Mouse (Mus musculus) mesoderm, embryonic 11.5 days (tissue): Measurements from ENCODE around the gene Stac.
A peak's percentile ranks its signal among the peaks of the same experiment; 100 is the strongest.

Source experiments
- DNase-seq: peaks from one replicate; pipeline ENCODE4 v3.0.0-alpha.2; 2012; ENCODE audit warnings: low read depth, low spot score

Gene Stac

DNA sequence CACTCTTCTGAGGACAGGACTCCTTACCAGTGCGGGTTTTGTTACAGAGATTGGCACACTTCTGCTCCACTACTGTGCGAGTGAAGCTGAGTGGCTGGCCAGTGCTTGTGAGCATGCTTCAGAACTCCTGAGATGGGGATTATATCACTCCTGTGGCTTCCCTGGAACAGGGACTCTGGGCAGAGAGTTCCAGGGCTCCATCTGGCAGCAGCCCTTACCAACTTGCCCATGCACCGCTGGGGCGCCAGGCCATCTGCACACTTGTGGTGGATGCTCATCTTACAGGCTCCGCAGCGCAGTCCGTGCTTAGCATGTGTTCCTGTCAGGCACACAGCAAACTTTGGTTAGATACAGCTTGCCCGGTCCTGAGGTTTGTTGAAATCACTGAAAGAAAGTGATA is 83.5 kb downstream of the Stac start:
- DNase-seq: no peak

DNA sequence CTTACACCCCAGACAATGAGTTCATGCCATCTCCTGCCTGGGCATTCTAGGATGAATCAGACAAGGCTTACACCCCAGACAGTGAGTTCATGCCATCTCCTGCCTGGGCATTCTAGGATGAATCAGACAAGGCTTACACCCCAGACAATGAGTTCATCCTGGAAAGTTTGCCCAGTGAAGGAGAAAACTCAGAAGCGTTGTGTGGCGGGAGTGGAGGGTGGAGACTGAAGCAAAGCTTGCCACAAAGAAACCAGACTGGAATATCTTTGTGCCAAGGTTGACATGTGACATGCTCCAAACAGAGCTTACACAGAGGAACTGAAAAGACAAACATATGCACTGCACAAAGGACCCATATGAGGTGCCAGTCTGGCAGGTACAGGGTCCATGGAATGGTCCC is 102.6 kb downstream of the Stac start:
- no peak for DNase-seq

DNA sequence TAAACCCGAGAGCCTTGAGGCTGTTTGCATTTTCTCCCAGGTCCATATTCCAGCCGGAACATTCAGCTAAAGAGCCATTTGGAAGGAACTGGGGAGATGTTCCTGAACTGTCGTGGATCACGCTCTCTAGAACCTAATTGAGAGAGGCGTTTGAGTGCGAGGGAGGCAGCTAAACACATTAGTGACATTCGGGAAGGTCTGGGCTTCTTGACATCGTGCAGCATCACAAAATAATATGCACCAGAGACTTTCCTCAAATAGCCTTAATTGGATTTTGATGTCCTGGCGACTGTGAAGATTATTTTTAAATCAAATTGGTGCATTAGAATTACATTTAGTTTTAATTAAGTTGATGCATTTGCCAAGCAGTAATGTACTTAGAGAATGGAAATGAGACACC is 111.4 kb downstream of the Stac start:
- no peak for DNase-seq

DNA sequence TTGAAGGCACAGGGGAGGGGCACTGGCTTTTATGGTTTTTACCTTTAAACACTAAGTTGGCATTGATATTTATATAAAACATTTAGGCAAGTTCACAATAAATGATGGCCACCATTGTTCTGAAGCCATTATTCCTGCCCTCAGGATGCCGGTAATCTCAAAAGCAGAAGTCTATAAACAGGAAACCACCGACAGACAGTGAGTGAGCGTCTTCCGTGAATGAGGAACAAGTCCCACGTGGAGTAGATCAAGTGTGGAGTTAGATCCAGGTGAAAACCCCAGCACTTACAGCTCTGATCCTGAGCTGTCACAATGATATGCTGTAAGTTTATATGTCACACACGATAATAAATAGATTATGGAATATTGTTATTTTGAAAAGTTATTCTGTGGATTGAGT is 112.7 kb downstream of the Stac start:
- DNase-seq: no peak

DNA sequence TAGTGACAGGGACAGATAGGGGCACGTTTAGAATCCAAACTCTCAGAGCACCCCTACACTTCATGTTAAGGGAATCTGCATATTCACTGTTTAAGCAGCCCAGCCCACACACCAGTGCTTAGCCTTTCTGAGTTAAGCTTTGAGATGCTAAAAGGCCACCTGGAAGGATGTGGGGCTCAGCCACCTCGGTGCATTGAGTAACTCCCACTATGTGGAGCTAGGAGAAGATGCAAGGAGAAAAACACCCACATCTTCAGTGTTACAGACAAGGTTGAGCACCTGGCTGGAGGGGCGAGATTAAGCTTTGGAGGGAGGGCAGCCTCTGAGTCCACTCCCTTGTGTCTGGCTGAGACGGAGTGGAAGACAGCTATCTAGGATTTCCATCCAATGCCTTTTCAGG is 114.3 kb downstream of the Stac start:
- no peak for DNase-seq

DNA sequence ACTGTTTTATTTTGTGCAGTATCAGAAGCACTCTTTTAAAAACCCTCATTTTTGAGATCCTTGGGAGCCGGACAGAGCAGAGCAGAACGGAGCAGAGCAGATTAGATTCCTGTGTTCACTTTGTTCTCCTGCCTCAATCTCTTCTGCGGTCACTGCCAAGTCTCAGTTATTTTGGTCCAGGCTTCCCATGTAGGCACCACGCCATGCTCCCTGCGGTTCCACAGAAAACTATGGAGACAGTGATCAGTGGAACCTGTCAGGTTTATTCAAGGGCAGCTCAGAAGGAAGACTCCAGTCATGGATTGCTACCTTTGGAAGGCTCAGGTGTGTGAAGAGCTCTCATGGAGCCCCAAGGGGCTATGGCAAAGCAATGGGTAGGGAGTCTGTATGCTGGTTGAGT is 116.3 kb downstream of the Stac start:
- DNase-seq: no peak

DNA sequence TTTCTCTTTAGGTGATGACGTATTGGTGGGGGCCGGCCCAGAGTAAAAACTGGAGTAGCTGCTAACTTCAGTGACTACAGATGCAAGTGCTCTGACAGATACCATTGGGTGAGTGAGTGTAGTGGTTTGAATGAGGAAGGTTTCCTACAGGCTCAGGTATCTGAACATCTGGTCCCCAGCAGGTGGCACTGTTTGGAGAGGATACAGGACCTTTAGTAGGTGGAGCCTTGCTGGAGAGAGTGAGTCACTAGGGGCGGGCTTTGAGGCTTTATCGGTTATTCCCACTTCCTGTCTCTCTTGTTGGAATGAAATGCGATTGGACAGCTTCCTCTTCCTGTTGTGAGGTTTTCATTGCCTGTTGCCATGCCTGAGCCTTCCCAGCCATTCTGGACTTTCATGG is 118.5 kb downstream of the Stac start:
- DNase-seq: no peak

DNA sequence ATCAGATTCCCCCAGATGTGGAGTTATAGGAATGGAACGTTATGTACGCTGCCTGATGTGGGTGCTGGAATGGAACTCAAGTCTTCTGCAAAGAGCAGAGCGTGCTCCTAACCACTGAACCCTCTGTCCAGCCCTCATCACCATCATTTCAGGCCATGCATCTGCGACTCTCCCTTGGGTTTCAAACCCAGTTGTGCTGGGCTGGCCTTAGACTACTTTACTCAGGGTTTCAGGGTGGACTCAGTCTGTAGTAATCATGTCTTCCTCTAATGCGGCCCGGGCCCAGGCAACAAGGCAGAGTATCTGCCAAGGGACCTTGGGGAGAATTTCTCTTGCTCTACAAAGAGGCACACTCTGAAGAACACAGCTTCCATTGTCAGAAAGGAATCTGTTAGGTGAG is 126.0 kb downstream of the Stac start:
- DNase-seq: no peak

DNA sequence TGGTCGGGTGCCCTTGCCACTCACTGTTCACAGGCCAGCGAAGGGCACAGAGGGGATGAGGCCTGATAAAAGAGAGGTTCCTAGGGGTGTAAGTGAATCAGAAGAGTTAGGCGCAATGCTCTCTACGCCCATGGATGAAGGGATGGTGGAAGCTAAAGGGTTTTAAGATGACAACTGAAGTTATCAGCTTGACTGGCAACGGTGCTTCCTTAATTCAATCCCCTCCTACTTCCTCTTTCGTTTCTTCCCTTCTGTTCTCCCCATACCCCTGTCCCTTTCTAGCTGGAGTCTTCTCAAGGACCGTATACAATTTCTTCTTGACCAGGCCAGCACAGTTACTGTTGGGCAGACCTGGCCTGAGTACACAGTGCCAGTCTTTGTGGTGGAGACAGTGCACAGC is 126.9 kb downstream of the Stac start:
- no peak for DNase-seq

DNA sequence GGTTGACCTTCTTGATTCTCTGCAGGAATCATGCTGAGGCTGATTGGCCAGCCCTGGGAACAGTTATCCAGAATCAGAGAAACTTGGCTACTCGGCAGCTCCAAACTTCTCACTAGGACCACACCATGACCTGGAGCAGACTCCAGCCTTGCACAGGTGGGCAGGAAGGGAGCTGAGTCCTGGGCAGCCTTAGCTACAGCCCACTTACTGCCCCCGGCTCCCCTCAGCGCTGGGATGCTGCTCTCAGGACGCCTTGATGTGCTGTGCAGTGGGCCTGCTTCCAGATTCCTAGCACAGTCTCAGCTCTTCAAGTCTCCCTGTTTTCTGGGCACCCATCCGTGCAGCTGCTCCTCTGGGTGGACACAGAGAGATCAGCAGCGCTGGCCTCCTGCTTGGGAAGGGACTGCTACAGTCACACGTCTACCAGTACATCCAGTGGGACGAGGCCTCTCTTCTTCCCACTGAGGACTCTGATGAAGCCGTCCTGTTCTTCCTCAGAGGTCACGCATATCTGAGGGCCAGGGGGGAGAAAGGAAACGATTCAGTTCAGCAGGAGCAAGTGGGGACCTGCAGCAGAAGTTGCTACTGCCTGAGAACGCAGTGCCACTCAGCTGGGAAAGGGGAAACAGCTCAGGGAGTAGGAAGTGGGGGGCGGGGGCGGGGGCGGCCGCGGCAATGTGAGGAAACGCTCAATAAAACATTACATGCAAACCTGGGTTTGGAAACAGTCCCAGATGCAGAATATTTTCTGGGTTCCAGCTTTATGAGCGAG is 127.7 kb downstream of the Stac start:
- DNase-seq: no peak

DNA sequence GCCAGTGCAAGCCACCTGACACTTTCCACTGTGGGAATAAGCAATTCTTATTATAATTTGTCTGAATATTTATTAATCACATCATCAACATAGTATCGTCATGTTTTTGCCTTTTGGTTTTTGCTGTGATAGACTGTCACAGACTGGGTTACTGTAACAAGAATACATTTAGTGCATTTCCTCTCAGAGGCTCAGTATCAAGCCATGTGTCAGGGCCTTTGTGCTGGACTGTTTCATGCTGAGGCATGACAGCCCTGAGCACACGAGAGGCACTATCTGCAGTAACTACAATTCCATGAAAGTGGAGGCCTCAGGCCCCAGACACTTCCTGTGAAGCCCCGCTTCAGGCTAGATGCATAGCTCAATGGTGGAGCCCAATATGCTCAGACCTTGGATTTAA is 133.4 kb downstream of the Stac start:
- no peak for DNase-seq

DNA sequence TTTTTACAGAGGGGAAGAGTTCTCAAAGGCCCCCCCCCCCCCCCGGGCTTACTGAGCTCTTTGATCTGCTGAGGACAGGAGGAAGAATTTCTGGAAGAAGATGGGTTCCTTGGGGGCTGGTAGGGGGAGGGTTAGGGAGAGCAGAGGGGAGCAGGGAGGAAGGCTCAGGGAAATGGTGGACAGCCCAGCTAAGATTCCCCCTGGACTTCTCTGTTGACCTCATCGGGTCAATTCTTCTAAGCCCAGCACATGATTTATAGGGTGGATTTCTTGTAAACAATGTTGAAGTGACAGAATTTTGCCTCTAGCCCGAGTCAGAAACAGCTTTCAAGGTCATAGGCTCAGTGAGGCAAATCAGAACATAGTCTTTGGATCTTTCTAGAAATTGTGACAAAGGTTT is 137.3 kb downstream of the Stac start:
- peak; percentile 64 for DNase-seq

DNA sequence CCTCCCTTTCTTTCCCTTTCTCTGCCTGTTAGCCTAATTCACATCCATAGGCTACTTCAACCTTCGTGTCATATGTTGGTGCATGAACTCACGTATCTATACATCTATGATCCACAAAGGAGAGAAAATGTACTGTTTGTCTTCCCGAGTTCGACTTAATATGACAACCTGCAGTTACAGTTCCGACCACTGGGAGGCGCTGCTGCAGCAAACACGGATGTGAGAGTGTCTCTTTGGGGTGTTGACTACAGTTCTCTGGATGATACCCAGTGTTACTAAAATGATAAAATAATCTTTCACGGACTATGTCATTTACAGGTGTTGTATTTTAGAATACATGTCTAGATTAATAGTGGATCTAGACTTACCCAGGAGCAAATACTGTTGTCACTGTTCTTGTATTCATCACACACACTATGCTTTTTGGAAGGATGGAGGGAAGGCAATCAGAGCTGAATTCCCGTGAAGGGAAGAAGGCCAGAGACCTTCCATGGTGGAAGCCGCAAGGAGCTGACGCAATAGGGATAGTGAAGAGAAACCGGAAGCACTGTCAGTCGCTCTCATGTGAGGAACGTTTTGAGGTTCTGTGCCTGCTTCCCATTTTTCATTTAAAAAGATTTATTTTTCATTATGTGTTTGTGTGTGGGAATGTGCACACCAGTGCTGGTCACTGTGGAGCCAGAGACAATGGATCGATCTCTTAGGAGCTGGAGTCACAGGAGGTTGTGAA is 138.5 kb downstream of the Stac start:
- peak; percentile 39 for DNase-seq

DNA sequence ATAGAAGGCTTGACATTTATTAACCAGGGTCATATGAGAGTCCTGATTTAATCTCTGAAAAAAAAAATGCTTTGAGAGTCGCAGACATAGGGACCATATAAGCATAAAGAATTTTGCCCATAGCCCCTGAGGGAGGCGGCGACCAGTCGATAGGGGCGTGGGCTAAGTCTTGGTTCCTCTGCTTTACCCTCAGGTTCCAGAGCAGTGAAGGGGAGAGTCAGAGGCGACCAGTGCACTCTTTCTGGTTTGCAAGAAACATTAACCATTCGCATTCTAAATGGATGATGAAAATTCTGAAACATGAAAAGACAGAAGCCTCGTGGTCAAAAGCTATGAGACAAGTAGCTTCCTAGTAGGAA is 139.2 kb downstream of the Stac start:
- DNase-seq: no peak

DNA sequence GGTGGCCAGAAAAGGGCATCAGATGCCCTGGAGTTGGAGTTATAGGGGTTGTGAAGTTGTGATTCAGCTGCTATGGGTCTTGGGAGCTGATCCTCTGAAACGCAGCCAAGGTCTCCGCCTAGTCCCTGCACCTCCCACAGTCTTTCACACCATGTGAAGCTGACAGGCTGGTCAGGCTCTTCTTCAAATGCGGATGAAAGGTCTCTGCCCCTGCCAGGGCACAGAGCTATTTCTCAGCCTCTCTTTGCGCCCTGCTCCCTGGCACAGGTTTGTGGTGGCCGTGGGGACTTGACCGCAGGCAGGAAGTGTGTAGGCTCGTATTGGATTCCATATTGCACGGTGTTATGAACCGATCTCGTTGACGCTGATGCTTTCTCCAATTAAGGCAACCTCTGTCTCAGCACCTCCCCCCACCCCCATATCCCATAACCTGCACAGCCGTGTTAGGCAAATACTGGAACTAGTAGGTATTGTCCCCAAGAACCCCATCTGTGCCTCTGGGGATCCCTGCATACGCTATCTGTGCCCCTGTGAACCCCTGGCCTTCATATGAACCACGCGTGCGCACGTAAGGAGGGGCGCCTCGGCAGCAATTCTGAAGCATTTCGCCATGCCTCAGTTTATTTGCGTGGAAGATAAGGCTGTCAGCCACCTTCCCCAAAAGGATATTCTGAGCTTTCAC is 139.7 kb downstream of the Stac start:
- DNase-seq: no peak

DNA sequence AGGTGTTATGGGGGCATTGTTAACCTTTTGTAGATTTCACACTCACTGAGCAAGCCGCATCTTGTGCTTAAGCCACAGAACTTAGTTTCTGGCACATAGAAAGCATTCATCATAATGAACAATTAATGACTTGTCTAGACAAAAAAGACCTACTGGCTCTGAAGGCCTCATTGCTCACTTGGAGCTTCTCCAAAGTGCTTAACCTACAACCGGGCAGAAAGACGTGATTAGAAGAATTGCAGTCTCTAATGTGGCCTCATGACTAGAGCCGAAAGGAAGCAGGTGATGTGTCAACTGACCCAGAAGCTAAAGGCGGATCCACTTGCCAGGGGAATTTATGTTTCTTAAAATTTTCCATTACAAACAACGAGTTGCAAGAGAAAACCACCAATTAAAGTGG is 147.5 kb downstream of the Stac start:
- no peak for DNase-seq

DNA sequence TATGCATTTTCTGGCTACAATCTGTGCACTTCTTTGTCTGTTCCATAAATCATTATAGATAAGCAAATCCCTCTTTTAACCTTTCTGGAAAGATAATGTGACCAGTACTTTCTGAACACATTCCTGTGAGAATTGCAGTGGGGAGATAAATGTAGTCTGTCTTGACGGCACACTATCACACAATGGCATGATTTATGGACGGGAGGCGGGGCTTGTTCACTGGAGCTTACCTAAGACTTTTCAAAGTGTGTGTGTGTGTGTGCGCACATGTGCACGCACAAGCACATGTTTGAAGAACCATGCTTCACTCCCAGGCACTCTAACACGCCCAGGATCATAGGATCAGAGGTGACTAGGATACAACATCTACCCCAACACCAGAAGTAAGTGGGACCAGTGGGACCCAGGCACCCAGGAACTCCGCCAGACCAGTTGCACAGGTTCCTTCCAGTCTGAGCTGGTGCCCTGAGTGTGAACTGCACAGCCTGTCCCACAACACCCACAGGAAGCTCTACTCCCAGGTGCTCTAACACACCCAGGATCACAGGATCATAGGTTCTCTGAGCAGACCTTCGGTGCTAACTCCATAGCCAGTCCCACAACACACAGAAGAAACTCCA is 154.6 kb downstream of the Stac start:
- DNase-seq: peak; percentile 44

DNA sequence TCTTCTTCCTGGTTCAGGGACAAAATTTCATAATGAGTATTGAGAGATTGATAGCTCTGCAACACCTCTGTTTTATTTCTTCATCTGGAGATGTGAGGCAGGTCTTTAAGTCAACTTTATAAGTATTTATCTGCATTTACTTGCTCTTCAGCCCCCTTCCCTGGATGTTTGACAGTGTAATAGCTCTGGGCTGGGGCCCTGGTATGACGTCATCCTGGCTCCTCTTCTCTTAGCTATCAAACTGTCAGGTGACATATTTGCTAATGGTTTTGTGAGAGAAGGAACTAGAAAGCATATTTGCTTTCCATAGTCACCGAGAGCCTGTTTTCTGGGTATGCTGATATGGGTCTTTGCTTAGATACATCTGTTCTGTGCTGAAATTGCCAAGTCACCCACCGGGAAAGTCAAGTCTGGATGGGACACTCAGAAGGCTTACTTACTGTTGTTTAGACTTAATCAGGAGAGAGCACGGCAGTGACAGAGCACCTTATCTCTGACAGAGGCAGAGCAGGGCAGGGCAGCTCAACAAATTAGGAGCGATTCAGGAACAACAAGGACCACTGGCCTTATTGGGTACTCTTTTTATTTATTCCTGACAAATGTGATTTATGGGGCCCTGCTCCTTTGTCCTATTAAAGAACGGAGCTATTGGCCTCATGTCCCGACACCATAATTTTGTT is 155.3 kb downstream of the Stac start:
- peak; percentile 37 for DNase-seq

DNA sequence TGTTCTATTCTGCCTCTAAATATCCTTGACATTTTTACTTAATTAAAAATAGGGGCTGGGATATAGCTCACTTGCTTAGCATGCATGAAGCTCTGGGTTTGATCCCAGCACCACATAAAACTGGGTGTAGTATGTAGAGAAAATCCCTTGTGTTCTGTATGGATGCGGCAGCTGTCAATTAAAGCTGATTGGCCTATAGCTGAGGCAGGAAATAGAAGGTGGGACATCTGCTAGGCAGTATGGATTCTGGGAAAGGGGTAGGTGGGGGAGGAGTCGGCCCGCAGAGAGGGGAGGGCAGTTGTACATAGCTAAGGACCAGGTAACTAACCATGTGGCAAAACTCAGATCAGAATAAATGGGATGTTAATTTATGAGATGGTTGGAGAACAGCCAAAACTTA is 166.3 kb downstream of the Stac start:
- no peak for DNase-seq

DNA sequence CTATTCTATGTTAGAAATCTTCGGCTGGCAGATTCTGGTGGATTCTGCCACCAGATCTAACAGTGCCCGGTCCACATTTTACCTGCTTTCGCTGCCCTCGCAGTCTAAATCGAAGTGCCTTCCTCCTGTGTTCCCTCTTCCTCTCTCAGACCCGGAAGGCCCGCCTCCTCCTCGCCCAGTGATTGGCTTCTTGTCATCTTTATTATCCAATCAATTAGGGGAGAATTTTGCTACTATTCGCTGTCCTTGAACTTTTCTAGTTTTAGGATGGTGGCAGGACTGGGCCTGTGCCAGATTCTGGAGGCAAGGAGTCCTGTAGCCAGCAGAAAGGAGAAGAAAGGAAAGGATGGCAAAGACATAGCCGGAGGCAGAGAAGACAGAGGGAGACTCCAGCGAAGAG is 167.0 kb downstream of the Stac start:
- no peak for DNase-seq

DNA sequence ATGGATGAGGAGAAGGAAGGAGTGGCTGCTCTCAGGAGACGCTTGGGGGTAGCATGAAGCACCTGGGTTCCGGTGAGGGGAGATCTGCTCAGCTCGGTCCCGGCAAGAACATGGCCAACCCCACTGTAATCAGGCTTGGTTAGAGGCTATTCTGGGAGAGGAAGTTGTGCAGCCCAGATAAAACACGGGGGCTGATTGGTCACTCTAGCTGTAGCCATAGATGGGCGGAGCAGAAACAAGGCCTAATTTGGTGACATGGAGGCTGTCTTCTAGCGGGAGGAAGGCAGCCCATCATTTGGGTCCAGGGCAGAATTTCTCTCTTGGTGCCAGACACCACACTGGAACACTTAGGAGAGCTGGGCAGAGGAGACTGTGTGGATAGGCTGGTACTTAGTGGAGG is 167.9 kb downstream of the Stac start:
- no peak for DNase-seq

DNA sequence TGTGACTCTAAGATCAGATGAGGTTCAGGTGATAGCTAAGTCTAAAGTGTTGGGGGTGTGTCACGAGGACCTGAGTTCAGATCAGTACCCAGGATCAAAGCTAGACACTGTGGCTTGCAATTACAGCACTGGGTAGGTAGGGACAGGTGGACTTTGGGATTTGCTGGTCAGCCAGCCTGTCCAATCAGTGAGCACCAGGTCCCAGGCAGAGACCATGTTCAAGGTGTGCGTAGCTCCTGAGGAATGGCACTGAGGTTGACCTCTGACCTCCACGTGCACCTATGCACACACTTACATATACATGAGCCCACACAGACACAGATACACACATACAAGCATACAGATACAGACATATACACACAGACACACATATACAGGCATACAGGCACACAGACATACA is 174.6 kb downstream of the Stac start:
- DNase-seq: no peak
